Mouse (Mus musculus) erythroblast, embryonic 14.5 days (primary cell): ENCODE results near the gene Gabpb2.

Experiments used
- GATA1 ChIP-seq: IDR thresholded peaks from 2 replicates; pipeline ENCODE4 v1.6.1; 2012; ENCODE audit warnings: low read length, inconsistent platforms, mixed read lengths
- TAL1 ChIP-seq: IDR thresholded peaks from 3 replicates; pipeline ENCODE4 v1.6.1; 2012; ENCODE audit warnings: low read length, inconsistent platforms, mixed read lengths

DNA sequence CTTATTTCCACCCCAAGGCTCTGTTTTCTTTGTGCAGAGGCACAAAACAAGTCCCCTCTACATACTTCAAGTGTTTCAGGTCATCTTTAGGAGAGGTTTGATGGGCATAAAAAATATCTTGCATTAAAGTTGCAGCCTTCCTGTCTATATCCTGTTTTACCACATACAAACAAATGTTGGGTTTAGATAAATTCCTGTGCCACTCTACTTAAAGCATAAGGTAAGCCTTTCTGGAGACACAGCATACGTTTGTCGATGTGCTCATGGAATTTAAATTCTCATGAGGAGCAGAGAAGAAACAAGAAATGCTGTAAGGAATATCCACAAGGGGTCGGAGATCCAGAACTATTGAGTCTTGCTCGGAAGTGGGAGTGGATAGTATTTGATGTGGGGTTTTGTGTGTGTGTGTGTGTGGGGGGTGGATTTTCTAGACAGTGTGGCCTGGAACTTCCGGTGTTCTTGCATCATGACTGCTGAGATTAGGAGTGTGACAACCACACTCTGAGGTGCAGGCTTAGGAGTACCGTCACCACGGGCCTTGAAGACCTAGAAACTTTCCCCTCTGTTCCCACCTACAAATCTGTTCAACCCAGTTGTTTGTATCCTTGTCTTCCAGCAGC, 82.2 kb downstream of the Gabpb2 start:
- TF ChIP-seq GATA1 (no peak), TAL1 (no peak)
